Mouse (Mus musculus): ENCODE results near the gene Tmem26. TPM values are rescaled to one million over a fixed set of nuclear protein-coding genes. Genes with fewer than 3 reads are reported as not detected.

Tmem26 gene
- 42.0 and 44.4 TPM in 2 replicates for polyA plus RNA-seq (2016; fragmentation: Nextera tagmentation; extraction: Ambion mirVana)

DNA sequence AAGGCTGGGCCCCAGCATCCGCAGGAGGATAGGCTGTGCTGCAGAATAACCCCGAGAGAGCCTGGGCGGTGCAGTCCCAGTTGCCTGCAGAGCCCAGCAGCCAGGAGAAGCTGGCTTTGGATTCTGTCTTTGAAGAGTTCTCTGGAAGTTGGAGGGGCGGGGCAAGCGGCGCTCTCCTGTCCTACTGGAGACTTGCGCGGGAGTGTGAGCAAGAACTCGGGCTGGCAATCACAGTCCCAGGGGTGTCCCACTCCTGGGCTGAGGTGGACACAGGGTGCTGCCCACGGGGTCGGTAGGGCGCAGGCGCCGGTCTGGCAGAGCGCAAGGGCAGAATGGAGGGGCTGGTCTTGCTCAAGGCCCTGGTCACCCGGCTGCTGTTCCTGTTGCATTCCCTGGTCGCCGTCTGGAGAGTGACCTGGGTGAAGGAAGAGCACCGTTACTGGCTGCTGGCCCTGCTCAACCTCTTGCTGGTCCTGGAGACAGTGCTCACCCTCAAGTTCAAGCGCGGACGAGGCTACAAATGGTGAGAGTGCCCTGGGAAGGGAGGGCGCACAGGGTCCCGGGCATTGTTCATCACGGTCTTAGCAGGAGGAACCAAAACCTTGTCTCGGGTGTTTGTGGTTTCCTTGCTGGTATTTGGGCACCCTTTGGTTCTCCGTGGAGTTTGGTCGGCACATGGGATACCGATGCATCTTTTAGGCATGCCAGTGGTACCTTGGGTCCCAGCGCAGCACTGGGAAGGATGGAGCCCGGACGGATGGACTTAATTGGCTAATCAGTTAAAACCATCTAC, at the start of gene Tmem26:
Gene Tmem26, plus strand, starts transcription at position 79 of the 793 bp plus-strand sequence.
- Histone ChIP-seq H3K27me3 (no peaks in the 10 kb centered on the region), H3K9ac (replicated peaks) (peak within 1 kb of the TSS; percentile 76), H3K9me3 (no peaks in the 10 kb centered on the region), H3K27ac (peak within 1 kb of the TSS; percentile 69), H3K36me3 (no peaks in the 10 kb centered on the region), H3K4me1 (replicated peaks) (peaks cover 21% of the 10 kb centered on the region), H3K4me3 (replicated peaks) (peak within 1 kb of the TSS; percentile 65), H3K4me2 (peak within 1 kb of the TSS; percentile 85)
- WGBS: under 1% methylated on average over 32 of the region's 32 CpGs
- ATAC-seq (ENCODE audit: insufficient number of reproducible peaks, insufficient read depth, low FRiP score, low TSS enrichment, low read depth): peak; percentile 63

DNA sequence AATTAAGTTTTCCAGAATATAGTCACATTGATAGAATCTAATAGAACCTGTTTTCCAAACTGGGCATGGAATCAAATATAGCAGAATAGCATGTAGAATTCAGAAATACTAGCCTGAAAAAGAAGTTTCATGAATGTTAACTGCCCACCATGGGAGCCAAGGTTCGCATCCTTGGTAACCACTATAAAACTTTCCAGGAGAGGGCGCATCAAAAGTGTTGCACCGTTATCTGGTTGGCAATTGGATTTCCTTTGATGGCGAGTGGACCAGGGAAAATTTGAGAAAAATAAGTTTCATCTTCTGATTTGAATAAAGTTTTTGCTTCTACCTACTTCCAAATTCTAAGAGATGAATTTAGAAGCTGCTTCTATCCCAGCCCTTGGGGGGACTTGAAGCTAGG, 44.8 kb upstream of the Tmem26 start:
- Histone ChIP-seq H3K4me3 (replicated peaks) (no peak overlapping the region), H3K9me3 (no peaks in the 10 kb centered on the region), H3K4me1 (replicated peaks) (no peaks in the 10 kb centered on the region), H3K36me3 (no peaks in the 10 kb centered on the region), H3K27me3 (no peaks in the 10 kb centered on the region), H3K9ac (replicated peaks) (no peak overlapping the region), H3K27ac (no peak overlapping the region), H3K4me2 (no peak overlapping the region)
- no peak for ATAC-seq (ENCODE audit: insufficient number of reproducible peaks, insufficient read depth, low FRiP score, low TSS enrichment, low read depth)
- WGBS: 70% methylated on average over 4 of the region's 4 CpGs

DNA sequence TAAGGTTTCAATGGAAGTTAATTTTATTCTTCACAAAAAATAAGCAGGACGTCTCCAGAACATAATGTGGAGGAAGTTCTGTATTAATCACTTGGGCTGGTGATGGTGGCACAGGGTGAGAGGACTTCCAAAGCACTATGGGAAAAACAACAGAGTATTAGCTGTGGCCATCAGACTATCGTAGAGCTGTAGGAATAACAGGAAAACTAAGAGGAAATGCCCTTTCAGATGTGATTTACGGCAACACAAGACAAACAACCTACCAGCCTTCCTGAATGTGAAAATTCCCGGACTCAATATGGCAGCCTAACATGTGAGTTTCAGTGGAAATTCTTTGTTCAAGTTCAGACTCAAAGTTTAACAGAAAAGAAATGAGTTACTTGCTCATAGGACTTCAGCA, 42.2 kb upstream of the Tmem26 start:
- H3K9me3 ChIP-seq: 0 out of 2 replicates have a peak, but pooled peaks cover 3% of the 10 kb centered on the region
- H3K4me3 ChIP-seq (replicated peaks): no peak overlapping the region
- WGBS: 64% methylated on average over 4 of the region's 4 CpGs
- no peak overlapping the region for H3K27ac ChIP-seq
- H3K4me1 ChIP-seq (replicated peaks): no peaks in the 10 kb centered on the region
- no peak for ATAC-seq (ENCODE audit: insufficient number of reproducible peaks, insufficient read depth, low FRiP score, low TSS enrichment, low read depth)
- H3K27me3 ChIP-seq: no peaks in the 10 kb centered on the region
- no peak overlapping the region for H3K9ac ChIP-seq (replicated peaks)
- no peaks in the 10 kb centered on the region for H3K36me3 ChIP-seq
- no peak overlapping the region for H3K4me2 ChIP-seq

DNA sequence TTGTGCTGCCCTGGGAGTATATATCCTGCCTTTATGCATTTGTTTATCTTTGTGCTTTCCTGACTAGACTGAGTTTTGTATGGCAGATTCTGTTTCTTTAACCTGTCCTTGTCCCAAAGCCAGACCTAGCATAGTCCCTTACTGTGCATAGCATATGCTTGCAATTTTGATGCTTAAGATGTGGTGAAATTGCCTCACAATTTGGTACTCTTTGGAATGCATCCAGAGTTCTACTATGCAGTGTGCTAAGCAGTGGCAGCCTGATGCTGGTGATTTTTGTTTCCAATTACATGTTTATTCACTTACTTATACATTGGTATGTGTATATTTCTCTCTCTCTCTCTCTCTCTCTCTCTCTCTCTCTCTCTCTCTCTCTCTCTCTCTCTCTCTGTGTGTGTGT, 37.9 kb upstream of the Tmem26 start:
- Histone ChIP-seq H3K27ac (no peak overlapping the region), H3K4me1 (replicated peaks) (no peaks in the 10 kb centered on the region), H3K9me3 (0 out of 2 replicates have a peak, but pooled peaks cover 3% of the 10 kb centered on the region), H3K4me2 (no peak overlapping the region), H3K4me3 (replicated peaks) (no peak overlapping the region), H3K9ac (replicated peaks) (no peak overlapping the region), H3K27me3 (no peaks in the 10 kb centered on the region), H3K36me3 (no peaks in the 10 kb centered on the region)
- no peak for ATAC-seq (ENCODE audit: insufficient number of reproducible peaks, insufficient read depth, low FRiP score, low TSS enrichment, low read depth)

DNA sequence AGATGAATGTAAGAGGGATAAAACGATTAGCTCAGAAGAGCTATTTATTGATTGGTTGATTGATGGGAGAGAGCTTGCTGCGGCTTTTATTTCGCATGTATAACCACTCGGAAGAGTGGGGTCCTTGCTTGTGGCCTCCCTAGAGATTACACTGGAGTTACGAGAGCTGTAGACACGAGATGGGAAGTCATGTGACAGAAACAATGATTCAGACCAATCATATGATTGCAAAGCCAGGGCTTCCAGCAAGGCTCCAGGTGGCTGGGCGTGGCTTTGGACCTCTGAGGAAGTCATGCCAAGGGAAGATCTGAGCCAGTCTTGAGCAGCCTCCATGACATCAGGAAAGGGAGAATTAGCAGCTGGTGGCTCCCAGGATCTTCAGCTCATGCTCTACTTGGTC, 32.3 kb upstream of the Tmem26 start:
- no peaks in the 10 kb centered on the region for H3K36me3 ChIP-seq
- no peak for ATAC-seq (ENCODE audit: insufficient number of reproducible peaks, insufficient read depth, low FRiP score, low TSS enrichment, low read depth)
- H3K4me1 ChIP-seq (replicated peaks): no peaks in the 10 kb centered on the region
- no peaks in the 10 kb centered on the region for H3K9me3 ChIP-seq
- H3K4me2 ChIP-seq: no peak overlapping the region
- no peaks in the 10 kb centered on the region for H3K27me3 ChIP-seq
- H3K9ac ChIP-seq (replicated peaks): no peak overlapping the region
- H3K4me3 ChIP-seq (replicated peaks): no peak overlapping the region
- no peak overlapping the region for H3K27ac ChIP-seq
- 86% methylated on average over 7 of the region's 7 CpGs for WGBS

DNA sequence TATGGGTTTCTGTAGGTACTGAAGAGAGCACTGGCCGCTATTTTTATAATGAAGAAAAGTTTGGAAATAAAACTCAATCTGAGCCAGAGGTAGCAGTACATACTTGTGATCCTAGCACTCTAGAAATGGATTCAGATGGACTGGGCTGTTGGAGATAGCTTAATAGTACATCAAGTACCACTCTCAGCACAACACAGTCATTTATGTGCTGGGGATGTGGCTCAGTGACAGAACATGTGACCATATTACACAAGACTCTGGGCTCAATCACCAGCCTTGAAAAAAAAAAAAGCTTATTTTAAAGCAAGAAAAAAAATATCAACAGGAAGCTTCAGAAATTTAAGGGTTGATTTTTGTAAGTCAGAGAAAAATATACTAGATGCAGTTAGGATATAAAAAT, 31.0 kb upstream of the Tmem26 start:
- no peak overlapping the region for H3K4me3 ChIP-seq (replicated peaks)
- WGBS: 88% methylated on average over 1 of the region's 1 CpGs
- no peaks in the 10 kb centered on the region for H3K9me3 ChIP-seq
- H3K9ac ChIP-seq (replicated peaks): no peak overlapping the region
- H3K4me2 ChIP-seq: no peak overlapping the region
- H3K27me3 ChIP-seq: no peaks in the 10 kb centered on the region
- no peaks in the 10 kb centered on the region for H3K36me3 ChIP-seq
- no peak for ATAC-seq (ENCODE audit: insufficient number of reproducible peaks, insufficient read depth, low FRiP score, low TSS enrichment, low read depth)
- no peaks in the 10 kb centered on the region for H3K4me1 ChIP-seq (replicated peaks)
- H3K27ac ChIP-seq: no peak overlapping the region

DNA sequence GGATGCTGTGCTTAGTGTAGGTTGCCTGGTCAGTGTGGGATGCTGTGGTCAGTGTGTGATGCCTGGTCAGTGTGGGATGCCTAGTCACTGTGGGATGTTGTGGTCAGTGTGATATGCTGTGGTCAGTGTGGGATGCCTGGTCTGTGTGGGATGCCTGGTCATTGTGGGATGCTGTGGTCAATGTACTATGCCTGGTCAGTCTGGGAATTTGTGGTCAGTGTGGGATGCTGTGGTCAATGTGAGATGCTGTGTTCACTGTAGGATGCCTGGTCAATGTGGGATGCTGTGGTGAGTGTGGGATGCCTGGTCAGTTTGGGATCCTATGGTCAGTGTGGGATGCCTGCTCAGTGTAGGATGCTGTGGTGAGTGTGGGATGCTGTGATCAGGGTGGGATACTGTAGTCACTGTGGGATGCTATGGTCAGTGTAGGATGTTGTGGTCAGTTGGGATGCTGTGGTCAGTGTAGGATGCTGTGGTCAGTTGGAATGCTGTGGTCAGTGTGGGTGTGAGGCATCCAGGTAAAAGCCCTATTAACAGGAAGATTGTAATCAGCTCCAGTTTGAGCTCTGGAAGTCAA, 27.6 kb upstream of the Tmem26 start:
- Histone ChIP-seq H3K27ac (no peak overlapping the region), H3K9me3 (no peaks in the 10 kb centered on the region), H3K9ac (replicated peaks) (no peak overlapping the region), H3K36me3 (no peaks in the 10 kb centered on the region), H3K4me3 (replicated peaks) (no peak overlapping the region), H3K4me1 (replicated peaks) (no peaks in the 10 kb centered on the region), H3K4me2 (no peak overlapping the region), H3K27me3 (no peaks in the 10 kb centered on the region)
- no peak for ATAC-seq (ENCODE audit: insufficient number of reproducible peaks, insufficient read depth, low FRiP score, low TSS enrichment, low read depth)

DNA sequence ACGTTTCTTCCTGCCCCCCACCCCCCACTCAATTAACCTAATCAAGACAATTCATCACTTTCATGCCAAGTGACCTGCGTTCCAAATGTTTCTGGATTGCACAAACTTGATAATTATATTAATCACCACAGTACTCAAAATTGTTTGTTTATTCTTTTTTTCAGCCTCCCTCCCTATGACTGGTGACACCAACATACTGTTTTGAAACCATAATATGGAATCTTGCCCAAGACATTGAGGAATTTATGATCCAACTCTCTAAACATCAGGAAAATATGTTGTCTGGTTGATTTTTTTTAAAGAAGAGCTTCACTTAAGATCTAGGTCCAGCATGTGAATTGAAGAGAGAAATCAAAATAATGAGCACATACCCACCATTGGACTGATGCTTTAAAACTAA, 19.2 kb upstream of the Tmem26 start:
- Histone ChIP-seq H3K4me2 (no peak overlapping the region), H3K27me3 (no peaks in the 10 kb centered on the region), H3K4me3 (replicated peaks) (no peak overlapping the region), H3K27ac (no peak overlapping the region), H3K36me3 (no peaks in the 10 kb centered on the region), H3K9ac (replicated peaks) (no peak overlapping the region), H3K4me1 (replicated peaks) (no peaks in the 10 kb centered on the region), H3K9me3 (peaks cover 5% of the 10 kb centered on the region; the same call in 1 of the 2 replicates)
- no peak for ATAC-seq (ENCODE audit: insufficient number of reproducible peaks, insufficient read depth, low FRiP score, low TSS enrichment, low read depth)
- WGBS: 75% methylated on average over 2 of the region's 2 CpGs

DNA sequence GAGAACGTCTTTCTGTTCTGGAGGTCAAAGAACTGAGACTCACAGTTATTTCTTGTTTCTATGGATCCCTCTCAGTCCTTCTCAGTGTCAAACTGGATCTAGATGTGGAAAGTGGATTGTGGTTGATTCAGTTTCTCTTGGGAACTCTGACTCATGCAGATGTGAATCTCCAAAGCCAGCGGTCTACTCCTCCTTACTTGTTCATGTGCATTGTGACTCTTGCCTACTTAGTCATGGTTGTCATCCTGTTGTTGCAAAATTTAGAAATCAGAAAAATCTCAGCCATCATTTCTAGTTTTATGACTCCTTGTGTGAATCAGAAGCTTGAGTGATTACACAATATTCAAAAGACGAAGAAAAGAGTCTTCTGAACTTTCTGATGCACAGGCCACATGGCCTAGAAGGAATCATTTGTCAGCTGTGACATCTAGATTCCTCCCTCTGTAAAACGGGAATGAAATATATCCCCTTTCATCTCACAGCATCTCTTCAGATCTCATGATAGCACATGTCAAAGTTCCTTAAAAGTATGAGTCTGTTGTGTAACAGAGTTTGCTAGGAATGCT, 17.9 kb upstream of the Tmem26 start:
- Histone ChIP-seq H3K4me1 (replicated peaks) (no peaks in the 10 kb centered on the region), H3K27ac (no peak overlapping the region), H3K9me3 (peaks cover 5% of the 10 kb centered on the region; the same call in 1 of the 2 replicates), H3K27me3 (no peaks in the 10 kb centered on the region), H3K9ac (replicated peaks) (no peak overlapping the region), H3K4me3 (replicated peaks) (no peak overlapping the region), H3K4me2 (no peak overlapping the region), H3K36me3 (no peaks in the 10 kb centered on the region)
- no peak for ATAC-seq (ENCODE audit: insufficient number of reproducible peaks, insufficient read depth, low FRiP score, low TSS enrichment, low read depth)
- 84% methylated on average over 4 of the region's 4 CpGs for WGBS

DNA sequence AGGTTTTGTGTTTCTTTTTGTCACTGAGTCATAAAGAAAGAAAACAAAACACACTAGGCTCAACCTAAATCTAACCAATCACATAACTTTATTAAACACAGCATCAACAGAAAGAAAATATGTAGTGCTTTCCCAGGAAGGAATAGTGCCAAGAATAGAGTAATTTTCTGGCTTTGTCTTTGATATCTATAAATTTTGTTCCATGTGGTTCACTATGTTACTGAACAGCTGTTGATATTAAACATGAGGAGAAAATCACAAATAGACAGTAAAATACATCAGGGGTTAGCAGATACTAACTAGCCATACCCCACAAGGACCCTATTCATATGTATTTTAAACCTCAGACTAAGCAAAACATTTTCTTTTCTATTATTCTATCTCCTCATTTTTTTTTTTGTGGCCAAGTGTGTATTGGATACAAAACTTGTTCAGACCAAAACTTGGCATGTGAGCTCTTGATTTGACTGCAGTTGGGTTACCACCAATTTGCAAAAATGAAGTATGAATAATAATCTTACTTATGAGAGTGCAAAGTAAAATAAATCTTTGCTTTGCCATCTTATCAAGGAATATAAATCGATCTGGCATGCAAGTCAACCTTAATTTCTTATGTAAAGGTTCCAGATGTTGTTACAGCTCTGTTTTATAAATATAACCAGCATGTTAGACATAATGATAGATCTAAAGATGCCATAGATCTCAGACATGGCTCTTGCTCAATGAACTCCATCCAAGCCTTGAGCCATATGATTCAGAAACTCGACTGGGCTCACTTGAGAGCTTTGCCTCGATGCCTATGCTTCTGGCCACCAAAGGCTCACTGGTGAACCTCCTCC, 16.2 kb upstream of the Tmem26 start:
- Histone ChIP-seq H3K9me3 (peaks cover 5% of the 10 kb centered on the region; the same call in 1 of the 2 replicates), H3K4me2 (no peak overlapping the region), H3K27me3 (no peaks in the 10 kb centered on the region), H3K4me3 (replicated peaks) (no peak overlapping the region), H3K9ac (replicated peaks) (no peak overlapping the region), H3K4me1 (replicated peaks) (no peaks in the 10 kb centered on the region), H3K36me3 (no peaks in the 10 kb centered on the region), H3K27ac (no peak overlapping the region)
- 80% methylated on average over 3 of the region's 3 CpGs for WGBS
- ATAC-seq (ENCODE audit: insufficient number of reproducible peaks, insufficient read depth, low FRiP score, low TSS enrichment, low read depth): no peak

DNA sequence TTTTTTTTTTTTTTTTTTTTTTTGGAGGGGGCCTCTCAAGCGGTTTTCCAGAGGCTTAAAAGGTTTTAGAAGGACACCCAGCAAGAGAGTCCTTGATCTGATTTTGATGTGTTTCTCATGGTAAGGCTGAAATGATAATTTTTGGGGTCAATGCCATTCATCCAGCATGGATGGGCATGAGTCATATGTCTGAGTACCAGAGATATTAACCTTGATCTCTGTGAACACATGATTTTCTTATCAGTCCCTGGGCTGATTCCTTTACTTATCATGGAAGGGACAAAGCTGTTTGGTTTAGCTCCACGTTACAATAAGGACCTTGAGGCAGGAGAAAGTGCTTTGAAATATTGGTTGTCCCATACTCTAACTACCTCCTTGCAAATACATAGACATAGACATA, 10.5 kb upstream of the Tmem26 start:
- WGBS: 80% methylated on average over 2 of the region's 2 CpGs
- no peaks in the 10 kb centered on the region for H3K36me3 ChIP-seq
- no peak overlapping the region for H3K9ac ChIP-seq (replicated peaks)
- no peak overlapping the region for H3K4me2 ChIP-seq
- H3K27ac ChIP-seq: no peak overlapping the region
- ATAC-seq (ENCODE audit: insufficient number of reproducible peaks, insufficient read depth, low FRiP score, low TSS enrichment, low read depth): no peak
- H3K4me1 ChIP-seq (replicated peaks): no peaks in the 10 kb centered on the region
- H3K4me3 ChIP-seq (replicated peaks): no peak overlapping the region
- no peaks in the 10 kb centered on the region for H3K27me3 ChIP-seq
- peaks cover 2% of the 10 kb centered on the region; the same call in 1 of the 2 replicates for H3K9me3 ChIP-seq
